Mouse (Mus musculus): ENCODE data around the gene Ninj2. TPM values are rescaled to one million over a fixed set of nuclear protein-coding genes. Genes with fewer than 3 reads are reported as not detected.

Ninj2 gene
- total and polyA plus RNA-seq, 3 experiments, result not detected

DNA sequence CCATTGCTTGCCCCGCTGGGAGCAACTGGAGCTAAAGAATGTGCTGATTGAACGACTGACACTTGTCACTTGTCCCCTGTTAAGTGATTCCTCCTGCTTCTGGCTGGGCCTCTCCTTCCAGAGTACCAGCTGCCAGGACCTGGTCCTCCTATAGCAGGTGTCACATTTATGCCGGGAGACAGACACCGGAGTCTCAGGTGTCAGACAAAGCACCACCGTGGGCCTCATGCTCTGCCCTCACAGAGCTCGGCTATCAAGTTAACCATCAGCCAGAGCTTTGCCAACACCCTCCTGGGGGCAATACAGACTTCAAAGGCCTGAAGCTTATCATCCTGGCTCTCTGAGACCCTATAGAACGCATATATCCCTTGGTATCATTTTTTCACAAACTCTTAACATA, 142.7 kb downstream of the Ninj2 start:
- TF ChIP-seq CTCF (IDR thresholded peaks at IDR 0.05; ENCODE audit: low read depth, low read length) (no peak), GATA2 (IDR thresholded peaks at IDR 0.05; ENCODE audit: borderline replicate concordance, low read depth, low read length) (no peak), GATA1 (IDR thresholded peaks at IDR 0.05; ENCODE audit: borderline replicate concordance, low read length) (no peak), POLR2AphosphoS5 (IDR thresholded peaks at IDR 0.05; ENCODE audit: insufficient replicate concordance, low read depth, low read length) (no peak)
- DNase-seq (ENCODE audit: low spot score) (no peak), ATAC-seq (ENCODE audit: extremely low read depth, insufficient number of reproducible peaks, low FRiP score, poor library complexity, severe bottlenecking) (no peak)
- Histone ChIP-seq H3K9me3 (replicated peaks) (no peaks in the 10 kb centered on the region), H3K27me3 (ENCODE audit: insufficient read depth, low read length) (peaks cover 8% of the 10 kb centered on the region; the same call in 1 of the 2 replicates), H3K4me1 (ENCODE audit: insufficient read depth, low read depth, low read length) (peaks cover 3% of the 10 kb centered on the region; the same call in 1 of the 2 replicates), H3K36me3 (replicated peaks) (no peaks in the 10 kb centered on the region), H3K4me3 (ENCODE audit: low read depth, low read length) (no peak overlapping the region)

- Histone ChIP-seq H3K9me3 (replicated peaks) (no peaks in the 10 kb centered on the region), H3K4me3 (ENCODE audit: low read depth, low read length) (no peak overlapping the region), H3K36me3 (replicated peaks) (no peaks in the 10 kb centered on the region), H3K4me1 (ENCODE audit: insufficient read depth, low read depth, low read length) (peaks cover 3% of the 10 kb centered on the region; the same call in 1 of the 2 replicates), H3K27me3 (ENCODE audit: insufficient read depth, low read length) (peaks cover 16% of the 10 kb centered on the region)
- no peak for DNase-seq (ENCODE audit: low spot score)
- no peak for ATAC-seq (ENCODE audit: extremely low read depth, insufficient number of reproducible peaks, low FRiP score, poor library complexity, severe bottlenecking)
- no peak for TF ChIP-seq TAL1 (conservative IDR thresholded peaks at IDR 0.05; ENCODE audit: low read depth, low read length)
- TF ChIP-seq CTCF (IDR thresholded peaks at IDR 0.05; ENCODE audit: low read depth, low read length), result no peak
- TF ChIP-seq POLR2AphosphoS5 (IDR thresholded peaks at IDR 0.05; ENCODE audit: insufficient replicate concordance, low read depth, low read length), result no peak
- TF ChIP-seq GATA1 (IDR thresholded peaks at IDR 0.05; ENCODE audit: borderline replicate concordance, low read length), result no peak
- TF ChIP-seq GATA2 (IDR thresholded peaks at IDR 0.05; ENCODE audit: borderline replicate concordance, low read depth, low read length), result no peak
Observed at GRCm38 (mm10) chr6:120240461-120240860, 147.3 kb downstream of the Ninj2 start.

DNA sequence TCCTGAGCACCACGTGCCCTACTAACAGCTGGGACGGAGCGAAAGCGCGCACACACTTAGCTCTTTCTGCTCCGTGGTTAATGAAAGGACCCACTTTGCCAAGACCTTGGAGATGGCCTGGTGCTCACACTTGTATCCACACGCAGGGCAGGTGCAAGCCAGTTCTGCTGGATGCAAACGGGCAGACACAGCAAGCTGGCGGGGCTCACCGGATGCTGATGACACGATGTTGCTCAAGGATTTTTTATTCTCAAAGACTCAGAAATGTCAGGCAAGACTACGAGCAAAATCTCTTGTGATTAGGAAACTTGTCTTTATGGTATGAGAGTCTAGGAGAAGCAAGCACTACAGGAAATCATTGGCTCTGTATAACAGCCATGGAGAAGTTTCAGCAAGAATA, 148.3 kb downstream of the Ninj2 start:
- no peak overlapping the region for H3K4me3 ChIP-seq (ENCODE audit: low read depth, low read length)
- H3K9me3 ChIP-seq (replicated peaks), result no peaks in the 10 kb centered on the region
- no peaks in the 10 kb centered on the region for H3K36me3 ChIP-seq (replicated peaks)
- TF ChIP-seq POLR2AphosphoS5 (IDR thresholded peaks at IDR 0.05; ENCODE audit: insufficient replicate concordance, low read depth, low read length) (no peak), CTCF (IDR thresholded peaks at IDR 0.05; ENCODE audit: low read depth, low read length) (no peak), TAL1 (conservative IDR thresholded peaks at IDR 0.05; ENCODE audit: low read depth, low read length) (no peak)
- peaks cover 3% of the 10 kb centered on the region; the same call in 1 of the 2 replicates for H3K4me1 ChIP-seq (ENCODE audit: insufficient read depth, low read depth, low read length)
- no peak for ATAC-seq (ENCODE audit: extremely low read depth, insufficient number of reproducible peaks, low FRiP score, poor library complexity, severe bottlenecking)
- peaks cover 13% of the 10 kb centered on the region for H3K27me3 ChIP-seq (ENCODE audit: insufficient read depth, low read length)
- no peak for DNase-seq (ENCODE audit: low spot score)

- no peak for ATAC-seq (ENCODE audit: extremely low read depth, insufficient number of reproducible peaks, low FRiP score, poor library complexity, severe bottlenecking)
- no peak overlapping the region for H3K4me3 ChIP-seq (ENCODE audit: low read depth, low read length)
- no peaks in the 10 kb centered on the region for H3K36me3 ChIP-seq (replicated peaks)
- H3K27me3 ChIP-seq (ENCODE audit: insufficient read depth, low read length), result peaks cover 13% of the 10 kb centered on the region
- no peak for DNase-seq (ENCODE audit: low spot score)
- H3K4me1 ChIP-seq (ENCODE audit: insufficient read depth, low read depth, low read length), result peaks cover 3% of the 10 kb centered on the region; the same call in 1 of the 2 replicates
- H3K9me3 ChIP-seq (replicated peaks), result no peaks in the 10 kb centered on the region
- TF ChIP-seq GATA2 (IDR thresholded peaks at IDR 0.05; ENCODE audit: borderline replicate concordance, low read depth, low read length), result no peak
- TF ChIP-seq TAL1 (conservative IDR thresholded peaks at IDR 0.05; ENCODE audit: low read depth, low read length), result no peak
- no peak for TF ChIP-seq GATA1 (IDR thresholded peaks at IDR 0.05; ENCODE audit: borderline replicate concordance, low read length)
- TF ChIP-seq CTCF (IDR thresholded peaks at IDR 0.05; ENCODE audit: low read depth, low read length), result no peak
- TF ChIP-seq POLR2AphosphoS5 (IDR thresholded peaks at IDR 0.05; ENCODE audit: insufficient replicate concordance, low read depth, low read length), result no peak
Observed at GRCm38 (mm10) chr6:120242530-120242929, 149.4 kb downstream of the Ninj2 start.

DNA sequence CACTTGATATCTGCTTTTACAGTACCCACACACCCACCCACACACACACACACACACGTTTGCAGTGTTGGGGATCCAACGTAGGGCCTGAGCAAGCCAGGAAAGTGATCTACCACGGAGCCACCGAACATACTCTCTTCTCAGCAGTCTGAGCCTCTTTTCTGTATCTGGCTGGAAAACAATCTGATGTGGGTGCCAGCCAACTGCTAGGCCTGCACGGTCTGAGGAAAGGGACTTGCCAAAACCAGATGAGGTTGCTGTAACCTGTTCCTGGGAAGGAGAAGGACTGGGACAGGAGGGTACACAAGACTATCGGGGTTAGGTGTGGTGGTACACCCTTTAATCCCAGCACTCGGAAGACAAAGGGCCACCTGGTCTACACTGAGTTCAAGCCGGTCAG, 150.1 kb downstream of the Ninj2 start:
- Histone ChIP-seq H3K4me3 (ENCODE audit: low read depth, low read length) (no peak overlapping the region), H3K36me3 (replicated peaks) (no peaks in the 10 kb centered on the region), H3K9me3 (replicated peaks) (no peaks in the 10 kb centered on the region), H3K4me1 (ENCODE audit: insufficient read depth, low read depth, low read length) (peaks cover 3% of the 10 kb centered on the region; the same call in 1 of the 2 replicates), H3K27me3 (ENCODE audit: insufficient read depth, low read length) (peaks cover 13% of the 10 kb centered on the region)
- DNase-seq (ENCODE audit: low spot score) (no peak), ATAC-seq (ENCODE audit: extremely low read depth, insufficient number of reproducible peaks, low FRiP score, poor library complexity, severe bottlenecking) (no peak)
- TF ChIP-seq POLR2AphosphoS5 (IDR thresholded peaks at IDR 0.05; ENCODE audit: insufficient replicate concordance, low read depth, low read length) (no peak), TAL1 (conservative IDR thresholded peaks at IDR 0.05; ENCODE audit: low read depth, low read length) (no peak), CTCF (IDR thresholded peaks at IDR 0.05; ENCODE audit: low read depth, low read length) (no peak), GATA1 (IDR thresholded peaks at IDR 0.05; ENCODE audit: borderline replicate concordance, low read length) (no peak), GATA2 (IDR thresholded peaks at IDR 0.05; ENCODE audit: borderline replicate concordance, low read depth, low read length) (no peak)

DNA sequence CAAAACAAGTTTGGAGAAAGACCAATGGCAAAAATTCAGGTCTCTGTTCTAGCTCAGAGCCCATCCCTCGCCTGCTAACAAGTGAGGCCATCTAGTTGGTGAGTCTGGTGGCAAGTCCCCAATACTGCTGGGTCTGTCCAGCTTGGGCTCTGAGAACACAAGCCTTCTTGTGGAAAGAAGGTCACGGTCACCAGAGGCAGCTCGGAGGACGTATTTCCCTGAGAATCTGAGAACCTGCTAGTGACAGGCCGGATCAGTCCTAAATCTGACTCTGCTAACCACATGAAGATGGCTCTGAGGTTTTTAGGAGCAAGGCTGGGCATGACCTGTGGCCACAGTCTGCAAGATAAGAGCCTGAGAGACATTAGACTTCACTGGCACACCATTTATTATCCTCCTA, 153.5 kb downstream of the Ninj2 start:
- ATAC-seq (ENCODE audit: extremely low read depth, insufficient number of reproducible peaks, low FRiP score, poor library complexity, severe bottlenecking) (no peak), DNase-seq (ENCODE audit: low spot score) (no peak)
- H3K4me3 ChIP-seq (ENCODE audit: low read depth, low read length), result no peak overlapping the region
- H3K36me3 ChIP-seq (replicated peaks), result no peaks in the 10 kb centered on the region
- H3K27me3 ChIP-seq (ENCODE audit: insufficient read depth, low read length), result peaks cover 17% of the 10 kb centered on the region
- TF ChIP-seq GATA2 (IDR thresholded peaks at IDR 0.05; ENCODE audit: borderline replicate concordance, low read depth, low read length), result no peak
- TF ChIP-seq GATA1 (IDR thresholded peaks at IDR 0.05; ENCODE audit: borderline replicate concordance, low read length), result no peak
- no peak for TF ChIP-seq TAL1 (conservative IDR thresholded peaks at IDR 0.05; ENCODE audit: low read depth, low read length)
- TF ChIP-seq POLR2AphosphoS5 (IDR thresholded peaks at IDR 0.05; ENCODE audit: insufficient replicate concordance, low read depth, low read length), result no peak
- TF ChIP-seq CTCF (IDR thresholded peaks at IDR 0.05; ENCODE audit: low read depth, low read length), result no peak
- H3K9me3 ChIP-seq (replicated peaks), result no peaks in the 10 kb centered on the region
- H3K4me1 ChIP-seq (ENCODE audit: insufficient read depth, low read depth, low read length), result no peaks in the 10 kb centered on the region

Data from G1E (cell line).